Mouse (Mus musculus) fibroblast of lung, adult 2 months (primary cell): Measurements from ENCODE around the gene Akt2.

Experiments used
- DNase-seq: peaks from one replicate; pipeline ENCODE4 v3.0.0-alpha.2; 2011; ENCODE audit warnings: low read depth

Gene Akt2

DNA sequence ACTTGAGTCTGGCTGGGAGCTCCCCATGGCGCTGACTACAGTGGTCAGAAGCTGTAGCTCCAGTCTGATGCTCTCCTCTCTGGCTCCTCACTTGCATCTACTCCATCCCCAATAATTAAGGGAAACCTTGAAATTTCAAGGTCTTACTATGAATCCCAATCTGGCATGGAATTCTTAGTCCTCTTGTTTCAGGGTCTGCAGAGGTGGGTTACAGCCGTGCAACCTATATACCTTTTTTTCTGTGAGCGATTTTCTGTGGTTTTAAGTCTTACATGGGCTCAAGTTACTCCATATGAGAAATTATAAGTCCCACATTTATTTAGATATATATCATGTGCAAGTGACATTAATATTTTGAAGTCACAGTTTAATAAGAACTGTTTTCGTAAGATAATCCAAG, 1.3 kb upstream of the Akt2 start:
- no peak for DNase-seq

DNA sequence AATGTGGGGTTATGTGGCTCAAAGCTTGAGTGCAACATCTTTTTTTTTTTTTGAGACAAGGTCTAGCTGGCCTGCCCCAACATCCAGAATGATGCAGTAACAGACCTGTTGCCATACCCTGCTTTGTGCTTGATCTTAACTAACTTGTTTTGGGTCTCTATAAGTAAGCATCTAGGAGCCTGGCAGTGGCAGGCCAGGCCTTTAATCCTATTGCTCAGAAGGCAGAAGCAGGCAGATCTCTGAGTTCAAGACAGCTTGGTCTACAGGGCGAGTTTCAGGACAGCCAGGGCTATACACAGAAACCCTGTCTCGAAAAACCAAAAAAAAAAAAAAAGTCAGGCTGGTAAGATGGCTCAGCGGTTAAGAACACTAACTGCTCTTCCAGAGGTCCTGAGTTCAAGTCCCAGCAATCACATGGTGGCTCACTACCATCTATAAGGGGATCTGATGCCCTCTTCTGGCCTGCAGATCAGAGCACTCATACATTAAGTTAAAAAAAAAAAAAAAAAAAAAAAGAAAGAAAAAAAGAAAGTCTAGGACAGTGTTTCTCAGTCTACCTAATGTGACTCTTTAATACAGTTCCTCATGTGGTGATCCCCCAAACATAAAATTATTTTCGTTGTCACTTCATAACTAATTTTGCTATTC, 662 bp upstream of the Akt2 start:
- DNase-seq = no peak

DNA sequence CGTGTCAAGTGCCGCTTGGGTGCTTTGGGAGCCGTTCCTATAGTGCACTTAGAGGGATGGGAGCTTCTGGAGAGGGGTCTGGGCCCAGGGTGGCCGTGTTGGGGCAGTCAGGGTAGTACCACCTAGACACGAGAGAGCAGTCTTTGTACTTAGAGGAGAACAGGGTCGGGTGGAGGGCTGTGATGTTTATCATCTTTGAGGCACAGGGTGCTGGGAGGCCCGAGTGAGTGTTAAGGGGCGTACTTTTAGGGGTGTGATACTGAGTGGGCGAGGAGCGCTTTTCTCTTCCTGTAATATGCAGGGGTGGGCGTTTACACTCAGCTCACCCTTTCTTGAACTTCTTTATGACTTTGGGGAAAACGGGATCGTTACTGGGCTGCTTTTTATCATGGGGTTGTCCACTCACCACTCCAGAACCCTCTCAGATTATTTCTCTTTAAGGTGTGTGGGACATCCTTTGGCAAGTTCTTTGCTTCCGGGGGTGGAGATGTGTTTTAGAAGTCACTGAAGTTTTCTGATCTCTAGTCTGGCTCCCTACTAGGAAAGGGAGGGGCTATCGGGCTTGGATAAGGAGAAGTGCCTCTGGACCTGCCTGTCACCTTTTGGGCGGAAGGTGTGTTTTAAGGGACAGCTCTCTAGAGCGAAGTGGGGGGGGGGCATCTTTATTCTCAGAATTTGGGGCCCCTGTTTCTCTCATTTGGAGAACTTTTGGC, 1.0 kb downstream of the Akt2 start:
- DNase-seq = no peak

DNA sequence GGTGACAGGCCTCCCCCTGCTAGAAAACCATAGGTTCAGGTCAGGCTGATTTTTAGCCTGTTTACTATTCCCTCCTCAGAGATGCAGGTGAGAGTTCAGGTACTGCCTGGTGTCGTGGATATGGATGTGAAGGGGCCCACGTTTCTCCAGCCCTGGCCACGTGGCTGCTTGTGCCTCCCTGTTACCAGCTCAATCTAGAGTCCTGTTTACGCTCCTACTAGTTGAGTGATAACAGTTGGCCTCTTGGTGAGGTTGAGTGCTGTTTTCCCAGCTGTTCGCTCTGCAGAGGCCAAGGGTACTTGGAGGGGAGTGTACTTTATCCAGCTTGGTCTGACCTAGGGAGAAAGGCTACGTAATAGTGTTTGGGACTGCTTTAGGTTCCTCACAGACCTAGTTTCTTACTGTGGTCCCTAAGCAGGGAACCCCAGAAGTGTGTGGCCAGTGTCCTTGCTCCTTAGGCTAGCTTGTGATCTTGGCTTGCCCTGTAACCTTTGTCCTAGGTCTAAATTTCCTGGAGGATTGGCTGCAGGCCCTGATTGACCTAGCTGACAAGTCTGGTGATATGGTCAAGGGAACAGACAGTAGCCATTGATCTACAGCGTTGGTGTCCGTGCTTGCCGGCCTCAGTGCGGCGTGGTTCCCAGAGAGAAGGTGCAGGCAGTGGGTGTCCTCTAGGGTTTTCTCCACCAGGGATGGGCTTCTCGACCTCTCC, 1.7 kb downstream of the Akt2 start:
- no peak for DNase-seq

DNA sequence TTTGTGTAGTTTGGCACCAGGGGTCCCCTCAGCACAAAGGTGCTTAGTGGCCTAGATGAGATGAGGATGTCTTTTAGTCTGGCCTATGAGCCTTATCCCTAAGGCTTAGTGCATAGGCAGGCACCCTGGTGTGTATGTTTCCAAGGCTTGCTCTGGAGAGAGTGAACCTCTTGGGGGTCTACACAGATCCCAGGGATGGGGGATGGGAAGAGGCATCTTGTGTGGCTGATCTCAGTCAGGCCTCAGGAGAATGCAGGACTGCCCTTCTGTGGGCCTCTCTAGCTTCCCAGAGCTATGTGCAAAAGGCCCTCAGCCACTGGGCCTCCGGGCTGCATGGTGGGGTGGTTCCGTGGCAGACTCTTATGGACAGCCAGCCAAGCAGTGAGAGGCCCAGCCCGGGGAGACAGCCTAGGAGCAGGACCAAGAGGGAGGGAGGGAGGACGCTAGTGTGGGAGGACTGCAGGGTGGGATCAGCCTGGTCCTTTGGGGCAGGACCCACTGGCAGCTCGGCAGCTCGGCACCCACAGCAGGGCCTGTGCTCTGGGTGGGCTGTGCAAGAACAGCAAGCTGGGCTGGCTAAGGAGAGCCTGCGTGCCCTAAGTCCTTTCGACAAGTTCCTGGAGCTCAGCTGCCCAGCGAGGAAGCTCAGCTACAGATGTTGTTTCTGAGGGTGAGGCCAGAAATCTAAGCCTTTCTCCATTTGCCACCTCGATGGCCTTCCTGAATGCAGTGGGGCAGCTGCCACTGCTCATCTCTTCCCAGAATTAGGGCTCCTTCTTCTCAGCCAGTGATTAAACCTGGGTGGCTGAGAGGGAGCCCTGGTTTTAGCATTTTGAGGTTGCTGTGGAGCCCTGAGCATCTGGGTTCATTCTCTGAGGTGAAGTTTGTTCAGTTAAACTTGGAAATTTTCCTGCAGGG, 5.5 kb downstream of the Akt2 start:
- no peak for DNase-seq

DNA sequence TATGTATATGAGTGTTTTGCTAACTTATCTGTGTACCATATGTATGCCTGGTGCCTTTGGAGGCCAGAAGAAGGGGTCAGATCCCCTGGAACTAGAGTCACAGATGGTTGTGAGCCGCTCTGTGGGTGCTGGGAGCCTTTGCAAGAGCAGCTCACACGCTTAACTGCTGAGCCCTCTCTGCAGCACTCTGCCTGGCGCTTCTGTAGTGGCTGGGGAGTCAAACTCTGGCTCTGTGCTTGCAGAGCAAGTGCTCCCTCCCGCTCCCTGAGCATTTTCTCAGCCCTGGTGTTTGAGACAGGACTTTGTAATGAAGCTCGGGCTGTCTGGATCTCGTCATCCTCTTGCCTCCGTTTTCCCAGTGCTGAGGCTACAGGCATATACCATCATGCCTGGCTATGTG, 6.7 kb downstream of the Akt2 start:
- DNase-seq = no peak

DNA sequence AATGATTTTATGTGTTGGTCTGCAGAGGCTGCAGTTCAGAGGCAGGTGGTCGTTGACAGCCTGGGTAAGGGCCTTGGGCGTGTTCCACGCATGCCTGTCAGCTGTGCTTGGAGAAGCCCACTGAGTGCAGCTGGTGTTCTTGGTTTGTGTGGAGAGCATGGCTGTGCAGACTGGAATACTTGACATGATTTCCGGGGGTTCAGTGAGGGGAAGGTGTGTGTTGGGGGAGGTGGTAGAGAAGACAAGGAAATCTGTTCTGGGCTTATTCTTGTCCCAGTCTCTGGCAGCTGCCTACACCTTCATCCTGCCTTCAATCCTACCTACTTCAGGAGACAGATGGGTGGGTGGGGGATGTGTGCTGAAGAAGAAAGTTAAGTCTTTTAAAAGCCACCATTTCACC, 10.3 kb downstream of the Akt2 start:
- no peak for DNase-seq

DNA sequence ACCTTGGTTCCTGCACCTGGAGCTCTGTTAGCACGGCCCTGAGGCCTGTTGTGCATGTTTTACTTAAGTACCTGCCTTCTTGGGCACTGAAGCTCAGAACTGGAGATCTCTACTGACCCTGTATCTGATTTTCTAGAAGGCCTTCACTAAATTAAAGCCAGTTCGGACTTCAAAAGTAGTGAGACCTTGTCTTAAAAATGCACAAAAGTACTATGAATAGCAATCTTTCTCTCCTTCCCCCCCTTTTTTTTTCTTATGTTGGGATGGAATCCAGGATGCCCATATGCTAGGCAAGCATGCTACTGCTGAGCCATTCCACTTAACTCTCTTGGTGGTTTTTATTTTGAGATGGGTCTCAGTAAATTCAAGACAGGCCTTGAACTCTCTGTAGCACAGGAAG, 10.8 kb downstream of the Akt2 start:
- no peak for DNase-seq

DNA sequence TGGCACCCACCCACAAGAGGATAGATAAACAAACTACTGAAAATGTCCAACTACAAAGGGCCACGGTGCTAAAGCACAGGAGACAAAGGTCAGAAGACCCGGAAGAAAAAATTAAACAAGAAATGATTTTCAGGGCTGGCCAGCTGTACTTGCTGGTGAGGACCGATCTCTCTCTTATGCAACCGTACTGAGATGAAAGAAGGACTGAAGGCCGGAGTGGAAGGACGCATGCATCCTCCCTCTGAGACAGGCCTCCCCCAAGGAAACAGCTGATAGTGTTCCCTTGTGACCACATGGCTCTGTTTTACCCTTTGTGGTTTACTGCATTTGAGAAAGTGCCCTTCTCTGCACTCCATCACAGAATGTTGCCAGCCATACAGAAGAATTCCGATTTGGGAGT, 11.5 kb downstream of the Akt2 start:
- DNase-seq = no peak

DNA sequence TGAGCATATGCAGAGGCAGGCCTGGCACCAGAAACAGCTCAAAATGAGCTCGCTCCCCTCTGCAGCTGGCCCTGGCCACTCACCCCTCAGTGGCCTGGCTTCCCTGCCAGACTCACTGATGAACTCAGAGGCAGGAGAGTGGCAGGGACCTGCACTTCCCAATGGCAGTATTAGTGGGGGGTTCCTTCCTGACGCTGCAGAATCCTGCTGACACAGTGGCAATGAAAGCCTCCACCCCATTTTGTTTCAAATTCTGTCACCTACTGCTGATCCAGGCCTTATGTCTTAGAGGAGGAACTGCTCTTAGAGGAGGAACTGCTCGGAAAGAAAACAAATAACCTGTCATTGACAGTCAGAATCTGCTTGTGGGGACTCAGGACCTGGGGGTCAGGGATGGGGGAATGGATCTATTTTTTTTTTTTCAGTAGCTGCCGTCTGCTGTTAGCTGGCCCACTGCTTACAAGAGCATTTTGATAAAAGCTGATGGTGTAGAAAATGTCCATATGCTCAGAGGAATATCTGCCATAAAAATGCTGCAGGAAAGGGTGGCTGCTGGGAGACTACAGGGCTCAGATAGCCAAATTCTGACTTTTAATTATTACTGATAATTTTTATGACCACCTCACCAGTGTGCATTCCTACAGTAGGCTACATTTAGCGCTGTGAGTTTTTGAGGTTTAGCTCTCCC, 13.5 kb downstream of the Akt2 start:
- no peak for DNase-seq

DNA sequence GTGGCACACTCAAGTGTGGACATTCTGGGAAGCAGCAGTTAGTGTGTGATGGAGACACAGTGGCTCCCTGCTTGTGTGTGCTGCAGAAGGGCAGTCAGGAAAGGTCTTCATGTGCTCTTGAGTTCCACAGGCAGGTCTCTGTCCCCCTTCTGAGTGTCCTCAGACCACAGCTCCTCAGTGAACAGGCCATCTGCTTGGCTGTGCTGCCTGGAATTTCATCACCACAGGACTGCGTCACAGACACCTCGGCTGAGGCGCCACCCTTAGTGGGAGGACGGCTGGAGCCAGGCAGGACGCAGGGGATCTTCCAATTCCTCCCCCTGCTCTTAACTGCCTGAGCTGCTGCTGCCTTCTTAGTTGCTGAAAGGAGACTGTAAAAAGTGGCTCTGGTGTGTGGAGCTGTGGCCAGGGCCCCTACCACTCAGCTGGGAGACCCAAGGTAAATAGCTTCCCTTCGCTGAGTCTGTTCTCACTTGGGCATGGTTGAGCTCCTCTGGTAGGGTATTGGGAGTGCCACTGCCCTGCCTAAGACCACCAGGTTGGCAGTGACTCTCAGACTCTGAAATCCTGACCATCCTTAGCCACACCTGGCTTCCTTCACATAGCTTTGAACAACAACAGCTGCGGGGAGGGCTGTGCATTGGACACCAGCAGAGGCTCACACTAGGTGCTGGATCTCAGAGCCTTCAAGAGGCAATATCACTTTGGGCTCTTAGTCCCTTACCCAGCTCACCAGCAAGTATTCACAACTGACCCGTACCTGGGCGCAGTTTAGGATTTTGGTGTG, 14.3 kb downstream of the Akt2 start:
- no peak for DNase-seq

DNA sequence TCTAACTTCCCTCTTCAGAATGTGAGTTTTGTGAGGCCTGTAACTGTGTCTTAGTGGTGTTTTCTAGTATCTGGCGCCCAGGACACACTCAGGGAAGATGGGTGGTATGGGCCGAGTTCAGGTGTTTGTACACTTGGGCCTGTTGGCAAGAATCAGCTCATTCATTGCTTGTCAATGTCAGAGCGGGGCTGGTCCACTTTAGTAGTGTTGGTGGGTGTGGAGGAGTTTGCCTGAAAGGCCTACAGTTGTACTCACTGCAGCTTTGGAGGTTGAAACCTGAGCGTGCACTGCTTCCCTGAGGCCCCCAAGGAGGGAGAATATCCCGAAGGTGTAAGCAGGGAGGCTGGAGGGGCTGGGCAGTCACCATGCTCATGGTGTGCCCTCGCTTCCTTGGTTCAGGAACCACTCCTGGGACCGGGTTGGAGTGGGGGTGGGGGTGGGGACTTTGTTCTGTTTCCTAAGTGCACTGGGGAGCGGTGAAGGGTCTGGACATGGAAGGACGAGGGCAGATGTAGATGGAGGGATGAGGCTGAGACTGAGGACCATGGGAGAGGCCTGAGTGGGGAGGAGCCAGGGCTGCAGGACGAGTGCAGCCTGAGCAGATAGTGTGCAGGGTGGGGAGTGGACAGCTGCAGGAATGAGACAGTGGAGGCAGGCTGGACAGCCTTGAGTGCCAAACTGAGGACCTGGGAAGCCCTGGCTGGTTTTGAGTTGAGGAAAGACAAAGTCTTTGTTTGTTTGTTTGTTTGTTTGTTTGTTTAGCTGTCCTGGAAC, 15.3 kb downstream of the Akt2 start:
- DNase-seq = no peak

DNA sequence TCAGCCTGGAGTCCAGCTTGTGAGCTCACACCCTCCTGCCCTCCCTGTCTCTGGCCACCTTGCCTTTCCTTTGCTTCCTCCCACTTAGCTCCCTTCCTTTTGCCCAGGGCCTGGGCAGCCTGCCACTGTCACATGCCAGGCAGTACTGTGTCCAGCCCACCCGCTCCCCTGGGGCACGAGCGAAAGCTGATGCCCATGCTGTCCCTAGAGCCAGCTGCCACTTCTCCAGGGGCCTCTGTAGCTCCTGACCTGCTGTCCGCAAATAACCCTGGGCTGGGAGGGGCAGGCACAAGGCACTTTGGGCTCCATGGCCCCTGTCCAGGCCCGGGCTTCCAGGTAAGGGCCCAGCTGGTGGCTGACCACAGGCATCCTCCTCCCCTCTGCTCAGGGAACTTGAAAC, 16.2 kb downstream of the Akt2 start:
- peak; percentile 28 for DNase-seq

DNA sequence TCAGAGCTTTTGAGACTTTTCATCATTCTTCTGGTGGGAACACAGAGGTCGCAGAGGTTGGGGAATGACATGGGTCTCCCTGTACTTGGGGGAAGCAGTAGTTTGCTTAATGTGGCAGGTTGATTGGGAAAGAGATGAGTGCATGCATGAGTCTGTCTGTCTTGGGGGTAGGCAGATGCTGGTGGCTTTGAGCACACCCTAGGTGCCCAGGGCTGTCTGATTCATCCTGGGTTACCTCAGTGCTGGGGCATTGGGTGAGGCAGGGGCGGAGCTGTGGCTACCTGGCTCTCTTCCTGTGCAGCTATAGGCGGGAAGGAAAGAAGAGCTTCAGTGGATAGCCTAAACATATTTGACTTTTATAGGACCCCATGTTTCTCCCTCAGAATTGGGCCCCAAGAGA, 16.8 kb downstream of the Akt2 start:
- DNase-seq = no peak

DNA sequence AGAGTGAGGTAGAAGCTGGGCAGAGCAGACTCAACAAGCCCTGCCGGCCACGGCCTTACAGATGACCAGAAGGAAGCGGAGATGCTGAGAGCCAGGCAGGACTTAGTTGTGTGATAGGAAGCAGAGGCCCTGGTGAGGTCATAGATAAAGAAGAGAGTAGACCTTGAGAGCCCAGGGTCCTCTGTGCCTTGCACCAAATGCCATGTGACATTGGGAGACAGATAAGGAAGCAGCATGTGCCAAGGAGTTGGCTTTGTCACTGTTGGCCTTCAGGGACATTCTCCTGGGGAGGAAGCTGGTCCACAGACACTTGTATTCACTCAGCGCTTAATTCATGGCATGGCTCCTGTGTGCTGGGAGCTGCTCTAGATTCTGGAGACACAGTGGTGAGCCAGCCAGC, 17.9 kb downstream of the Akt2 start:
- no peak for DNase-seq

DNA sequence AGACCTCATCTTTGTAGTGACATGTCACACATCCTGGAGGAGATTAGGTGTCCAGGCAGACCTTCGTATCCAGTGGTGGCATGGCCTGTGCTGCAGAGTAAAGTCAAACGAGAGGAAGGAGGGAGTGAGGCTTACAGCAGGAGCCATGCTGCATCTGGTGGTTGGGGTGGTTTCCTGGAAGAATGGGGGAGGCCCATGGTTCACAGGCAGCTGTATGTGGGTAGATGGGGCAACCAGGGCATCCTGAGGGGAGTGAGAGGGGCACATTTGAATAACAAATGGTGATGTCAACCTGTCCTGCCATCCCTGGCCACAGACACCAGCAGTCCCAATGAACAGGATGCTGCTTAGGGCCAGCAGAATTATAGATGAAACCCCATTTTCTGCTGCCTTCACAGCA, 18.3 kb downstream of the Akt2 start:
- DNase-seq = no peak

DNA sequence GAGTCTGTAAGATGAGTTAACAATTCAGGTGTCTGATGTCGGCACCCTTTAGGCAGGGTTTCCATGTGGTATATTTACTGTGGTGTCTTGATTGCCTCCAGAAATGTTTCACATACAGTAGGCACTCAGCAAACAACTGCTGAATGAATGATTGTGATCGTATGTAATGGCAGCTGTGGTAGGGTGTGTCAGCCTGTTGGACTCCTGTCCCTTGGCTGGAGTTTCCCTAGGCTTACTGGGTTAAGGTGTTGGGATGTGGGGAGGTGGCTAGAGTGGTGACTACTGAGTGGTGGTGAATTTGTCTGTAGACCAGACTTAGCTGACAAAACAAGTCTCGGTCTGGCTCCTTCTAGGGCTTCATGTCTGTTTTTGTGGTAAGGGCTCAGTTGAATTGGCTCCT, 19.0 kb downstream of the Akt2 start:
- DNase-seq = no peak

DNA sequence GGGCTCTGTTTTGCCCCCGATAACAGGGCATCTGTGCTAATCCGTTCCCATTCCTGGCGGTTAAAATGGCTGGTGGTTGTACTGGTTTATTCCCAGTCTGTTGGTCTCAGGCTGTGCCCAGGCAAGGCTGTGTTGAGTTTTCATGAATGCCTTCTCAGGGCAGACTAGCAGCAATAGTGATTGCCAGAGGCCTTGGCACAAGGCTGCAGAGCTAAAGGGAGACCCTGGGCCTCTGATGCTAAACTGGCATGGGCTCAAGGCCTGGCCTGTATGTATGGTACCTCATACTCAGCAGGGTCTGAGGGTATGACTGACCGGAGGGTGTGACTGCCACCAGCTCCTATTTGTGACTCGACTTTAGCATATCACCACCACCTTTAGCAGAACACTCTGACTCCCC, 19.5 kb downstream of the Akt2 start:
- DNase-seq = no peak

DNA sequence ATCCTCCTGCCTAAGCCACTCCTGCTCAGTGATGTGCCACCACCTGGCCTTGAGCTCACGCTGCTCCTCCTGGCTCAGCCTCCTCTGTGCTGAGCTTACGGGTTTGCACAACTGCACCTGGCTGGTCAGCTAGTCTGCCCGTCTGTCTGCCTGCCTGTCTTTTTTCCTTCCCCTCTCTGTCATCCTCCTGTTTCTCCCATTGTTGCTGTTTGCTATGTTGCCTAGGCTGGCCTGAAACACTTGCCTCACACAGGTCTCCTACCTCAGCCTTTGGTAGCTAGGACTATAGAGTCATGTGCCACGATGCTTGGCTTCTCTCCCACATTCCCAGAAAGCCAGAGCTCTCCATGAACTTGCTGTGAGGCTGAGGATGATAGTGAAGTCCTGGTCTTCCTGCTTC, 21.6 kb downstream of the Akt2 start:
- DNase-seq = no peak
